Mouse (Mus musculus): ENCODE measurements around the gene Amdhd2.
A peak's percentile ranks its signal among the peaks of the same experiment; 100 is the strongest.

GRCm38 (mm10) chr17:24162584-24163175 is 886 bp downstream of the Amdhd2 start:
- TF ChIP-seq CTCF (IDR thresholded peaks at IDR 0.05; ENCODE audit: extremely low read depth, insufficient read length, insufficient replicate concordance, low read depth, low read length) (no peak), POLR2A (IDR thresholded peaks at IDR 0.05; ENCODE audit: low read depth, low read length) (peak; percentile 41; the same call in 1 of the 2 replicates)

All from small intestine, adult 2 months (tissue).